Mouse (Mus musculus) forebrain, postnatal 0 days (tissue): ENCODE data around the gene Dytn. TPM values are rescaled to one million over a fixed set of nuclear protein-coding genes. Genes with fewer than 3 reads are reported as not detected.
"Not testable (repeated sequence)": the region's sequence is repeated elsewhere in the genome, so short reads cannot be mapped to it uniquely, and the experiment has no call there.

Experiments
- ATAC-seq: fragments of 200-750 bp; cut with Nextera tagmentation; 2 replicates; pipeline ENCODE4 v1.8.0; 2017; ENCODE audit warnings: mild to moderate bottlenecking, moderate library complexity
- DNase-seq: peaks from one replicate; pipeline ENCODE4 v3.0.0-alpha.2; 2015
- H3K27ac ChIP-seq: fragments of 300-500 bp; sonication (generic); 2 replicates; pipeline ENCODE4 v1.5.1; 2014; ENCODE audit warnings: low read depth, mild to moderate bottlenecking, antibody characterized with exemption, low read length, moderate library complexity, mixed read lengths
- H3K27me3 ChIP-seq: fragments of 300-500 bp; sonication (generic); 2 replicates; pipeline ENCODE4 v1.6.1; 2014; ENCODE audit warnings: mild to moderate bottlenecking, low read length, mixed read lengths; ENCODE audit not compliant: insufficient read depth
- H3K36me3 ChIP-seq: fragments of 300-500 bp; sonication (generic); 2 replicates; pipeline ENCODE4 v1.6.1; 2014; ENCODE audit warnings: mild to moderate bottlenecking, moderate library complexity; ENCODE audit not compliant: insufficient read depth
- H3K4me1 ChIP-seq: fragments of 300-500 bp; sonication (generic); 2 replicates; pipeline ENCODE4 v1.6.1; 2014; ENCODE audit warnings: antibody characterized with exemption; ENCODE audit not compliant: insufficient read depth
- H3K4me2 ChIP-seq: fragments of 300-500 bp; sonication (generic); 2 replicates; pipeline ENCODE4 v1.6.1; 2014; ENCODE audit warnings: low read depth, mild to moderate bottlenecking, moderate library complexity
- H3K4me3 ChIP-seq: fragments of 300-500 bp; sonication (generic); 2 replicates; pipeline ENCODE4 v1.5.1; 2014; ENCODE audit warnings: low read depth, low read length, mixed read lengths
- H3K9ac ChIP-seq: fragments of 300-500 bp; sonication (generic); 2 replicates; pipeline ENCODE4 v1.6.1; 2014; ENCODE audit warnings: mild to moderate bottlenecking
- H3K9me3 ChIP-seq: fragments of 300-500 bp; sonication (generic); 2 replicates; pipeline ENCODE4 v1.6.1; 2016; ENCODE audit warnings: low read length
- CTCF ChIP-seq: sonication (generic); IDR thresholded peaks from 2 replicates; pipeline ENCODE4 v1.5.1; 2016; ENCODE audit warnings: antibody characterized with exemption, control low read depth, low read depth
- WGBS: fragments of 180-500 bp; shearing (Covaris S2); extraction: QIAGEN DNeasy Blood & Tissue Kit; methylation state at CpG from one replicate; pipeline ENCODE4 v1.1.7; 2014; 5-methylcytosine and 5-hydroxymethylcytosine counted together
- polyA plus RNA-seq: library from polyadenylated mRNA; unstranded; fragments of >200 nt; fragmentation: Nextera tagmentation; extraction: Ambion mirVana; gene quantifications from 2 replicates; pipeline ENCODE4 v1.2.1, GENCODE M21; 2015
- total RNA-seq: library from RNA; depleted of rRNA; stranded (reverse); fragments of >200 nt; gene quantifications from 2 replicates; pipeline ENCODE4 v1.2.3, GENCODE M21; 2014

Dytn gene
- total and polyA plus RNA-seq, 2 experiments from 2014 or later: not detected

DNA sequence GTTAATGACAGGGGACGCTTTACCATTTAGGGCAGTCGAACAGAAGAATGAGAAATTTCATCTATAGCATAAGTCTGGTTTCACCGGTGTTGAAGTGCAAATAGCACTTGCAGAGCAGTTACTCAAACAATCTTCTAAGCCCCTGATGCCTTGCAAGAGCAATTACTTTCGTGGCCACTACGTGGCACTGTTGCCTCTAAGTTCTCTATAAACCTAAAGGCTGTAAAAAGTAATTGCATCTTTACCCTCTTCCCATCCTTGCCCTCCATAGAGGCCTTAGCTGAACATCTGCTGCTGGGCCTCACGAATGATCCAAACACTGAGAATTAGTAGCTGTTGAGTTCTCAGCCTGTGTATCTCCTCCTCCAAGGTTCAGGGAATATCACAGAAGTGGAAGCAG, 28.7 kb downstream of the Dytn start:
- ATAC-seq: peak; percentile 64; the same call in 1 of the 2 replicates

DNA sequence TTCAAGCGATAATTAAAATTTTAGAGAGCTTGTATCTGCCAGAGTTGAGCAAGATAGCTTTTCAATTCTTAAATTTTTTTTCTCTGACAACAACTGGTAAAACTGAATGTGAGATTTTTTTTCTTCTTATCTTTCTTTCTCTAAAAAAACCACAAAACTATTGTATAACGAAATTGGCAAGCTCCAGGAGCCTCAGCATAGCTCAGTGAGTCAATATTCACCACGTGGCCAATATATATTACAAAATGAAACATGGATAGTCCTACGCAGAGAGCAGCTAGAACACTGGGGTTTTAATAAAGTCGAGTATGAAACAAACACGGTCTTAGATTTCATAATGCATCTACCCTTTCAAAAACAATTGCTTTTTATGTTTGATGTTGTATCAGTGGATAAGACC, 46.8 kb downstream of the Dytn start:
- Histone ChIP-seq H3K9ac (no peak overlapping the region), H3K9me3 (no peaks in the 10 kb centered on the region), H3K27ac (no peak overlapping the region), H3K4me1 (no peaks in the 10 kb centered on the region), H3K4me3 (no peak overlapping the region), H3K27me3 (no peaks in the 10 kb centered on the region), H3K36me3 (no peaks in the 10 kb centered on the region), H3K4me2 (no peak overlapping the region)
- DNase-seq (no peak), ATAC-seq (no peak)
- WGBS: 78% methylated on average over 6 of the region's 6 CpGs
- TF ChIP-seq CTCF: no peak

More for the DNA sequence above, 28.7 kb downstream of the Dytn start:
- Histone ChIP-seq H3K9me3 (no peaks in the 10 kb centered on the region), H3K4me2 (no peak overlapping the region), H3K4me3 (no peak overlapping the region), H3K9ac (no peak overlapping the region), H3K27me3 (no peaks in the 10 kb centered on the region), H3K36me3 (no peaks in the 10 kb centered on the region), H3K27ac (no peak overlapping the region), H3K4me1 (no peaks in the 10 kb centered on the region)
- 15% methylated on average over 6 of the region's 6 CpGs for WGBS
- DNase-seq: peak; percentile 87
- TF ChIP-seq CTCF: peak; percentile 84

DNA sequence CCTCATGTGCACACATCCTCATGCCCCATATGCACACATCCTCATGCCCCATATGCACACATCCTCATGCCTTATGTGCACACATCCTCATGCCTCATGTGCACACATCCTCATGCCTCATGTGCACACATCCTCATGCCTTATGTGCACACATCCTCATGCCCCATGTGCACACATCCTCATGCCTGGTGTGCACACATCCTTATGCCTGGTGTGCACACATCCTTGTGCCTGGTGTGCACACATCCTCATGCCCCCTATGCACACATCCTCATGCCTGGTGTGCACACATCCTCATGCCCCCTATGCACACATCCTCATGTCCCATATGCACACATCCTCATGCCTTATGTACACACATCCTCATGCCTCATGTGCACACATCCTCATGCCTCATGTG, 56.3 kb downstream of the Dytn start:
- not testable (repeated sequence) for H3K4me1 ChIP-seq, H3K4me3 ChIP-seq, H3K27me3 ChIP-seq, H3K4me2 ChIP-seq, DNase-seq, ATAC-seq, H3K9me3 ChIP-seq, H3K36me3 ChIP-seq, H3K9ac ChIP-seq, H3K27ac ChIP-seq

DNA sequence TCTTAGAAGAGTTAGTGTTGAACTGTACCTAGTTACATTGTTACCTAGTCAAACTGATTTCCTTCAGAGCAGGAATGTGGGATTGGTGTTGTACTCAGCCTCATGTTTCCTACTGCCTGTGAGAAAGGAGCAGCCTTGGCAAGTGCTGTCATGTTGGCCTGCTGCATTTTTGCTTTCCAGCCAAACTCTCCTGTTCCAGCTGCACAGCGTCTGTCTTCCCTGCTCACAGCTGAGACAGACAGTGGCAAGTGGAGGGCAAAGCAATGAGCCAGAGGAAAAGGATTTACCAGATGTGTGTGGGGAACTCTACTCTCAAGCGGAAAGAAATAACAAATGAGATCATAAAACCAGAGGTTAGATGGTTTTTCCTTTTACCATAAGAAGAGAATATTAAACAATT, 58.5 kb downstream of the Dytn start:
- DNase-seq: no peak
- 59% methylated on average over 2 of the region's 2 CpGs for WGBS
- no peak for ATAC-seq

DNA sequence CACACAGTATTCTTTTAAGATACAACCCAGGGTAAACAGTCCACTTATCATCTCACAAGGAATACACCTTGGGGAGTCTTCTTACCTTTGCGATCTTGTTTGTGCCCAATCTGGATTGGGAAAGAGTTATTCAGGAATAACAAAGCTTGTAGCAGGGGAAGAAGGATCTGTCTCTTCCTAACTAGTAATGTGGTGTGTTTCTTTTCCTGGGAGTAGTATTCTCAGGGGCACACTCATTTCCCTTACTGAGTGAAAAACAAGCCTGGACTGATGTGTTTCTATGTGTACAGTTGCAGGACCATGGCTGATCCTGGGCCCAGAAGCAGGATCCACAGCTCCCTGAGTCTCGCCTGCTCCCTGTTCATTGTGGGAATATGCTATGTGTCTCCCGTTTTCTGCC, 71.1 kb downstream of the Dytn start, which contains the start of gene Gm39653:
Gm39653 (plus strand) TSS at position 301 of the 400 bp plus-strand sequence.
- no peak for TF ChIP-seq CTCF
- no peak for ATAC-seq
- no peak within 1 kb of the TSS for H3K4me3 ChIP-seq

More for the DNA sequence above, 58.5 kb downstream of the Dytn start:
- no peaks in the 10 kb centered on the region for H3K27me3 ChIP-seq
- no peak overlapping the region for H3K27ac ChIP-seq
- no peaks in the 10 kb centered on the region for H3K4me1 ChIP-seq
- H3K36me3 ChIP-seq: no peaks in the 10 kb centered on the region
- H3K4me2 ChIP-seq: no peak overlapping the region
- H3K4me3 ChIP-seq: no peak overlapping the region
- H3K9ac ChIP-seq: no peak overlapping the region
- H3K9me3 ChIP-seq: no peaks in the 10 kb centered on the region
- TF ChIP-seq CTCF: no peak

DNA sequence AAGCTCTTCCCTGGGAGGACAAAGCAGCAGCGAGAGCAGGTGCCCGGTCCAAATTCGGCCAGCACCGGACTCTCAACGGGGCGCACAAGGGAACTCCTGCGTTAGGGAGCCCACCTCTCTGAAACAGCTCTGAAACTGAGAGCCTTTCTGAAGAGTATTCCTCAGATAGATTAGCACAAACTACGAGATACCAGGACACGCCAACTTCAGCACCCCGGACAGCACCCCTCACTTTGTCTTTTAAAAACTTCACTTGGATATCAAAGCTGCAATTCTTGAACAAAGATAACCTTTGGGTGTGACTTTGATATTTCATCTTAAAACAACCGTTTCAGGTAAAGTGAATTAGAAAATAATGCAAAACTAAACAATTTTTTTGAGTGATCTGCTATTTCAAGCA, 72.1 kb downstream of the Dytn start:
- Histone ChIP-seq H3K4me1 (no peaks in the 10 kb centered on the region), H3K4me2 (peak overlapping the region; percentile 38; the same call in 1 of the 2 replicates), H3K4me3 (peak overlapping the region; percentile 9; the same call in 1 of the 2 replicates), H3K27me3 (peaks cover 7% of the 10 kb centered on the region; the same call in 1 of the 2 replicates), H3K9ac (no peak overlapping the region), H3K36me3 (no peaks in the 10 kb centered on the region), H3K27ac (no peak overlapping the region), H3K9me3 (no peaks in the 10 kb centered on the region)
- ATAC-seq (no peak), DNase-seq (no peak)
- TF ChIP-seq CTCF: no peak
- 3% methylated on average over 11 of the region's 11 CpGs for WGBS

More for the DNA sequence above, 71.1 kb downstream of the Dytn start, which contains the start of gene Gm39653:
- no peaks in the 10 kb centered on the region for H3K9me3 ChIP-seq
- H3K27ac ChIP-seq: no peak within 1 kb of the TSS
- peaks cover 7% of the 10 kb centered on the region; the same call in 1 of the 2 replicates for H3K27me3 ChIP-seq
- H3K4me1 ChIP-seq: no peaks in the 10 kb centered on the region
- no peak for DNase-seq
- 85% methylated on average over 3 of the region's 3 CpGs for whole genome bisulfite sequencing
- no peaks in the 10 kb centered on the region for H3K36me3 ChIP-seq
- no peak within 1 kb of the TSS for H3K9ac ChIP-seq
- no peak within 1 kb of the TSS for H3K4me2 ChIP-seq

DNA sequence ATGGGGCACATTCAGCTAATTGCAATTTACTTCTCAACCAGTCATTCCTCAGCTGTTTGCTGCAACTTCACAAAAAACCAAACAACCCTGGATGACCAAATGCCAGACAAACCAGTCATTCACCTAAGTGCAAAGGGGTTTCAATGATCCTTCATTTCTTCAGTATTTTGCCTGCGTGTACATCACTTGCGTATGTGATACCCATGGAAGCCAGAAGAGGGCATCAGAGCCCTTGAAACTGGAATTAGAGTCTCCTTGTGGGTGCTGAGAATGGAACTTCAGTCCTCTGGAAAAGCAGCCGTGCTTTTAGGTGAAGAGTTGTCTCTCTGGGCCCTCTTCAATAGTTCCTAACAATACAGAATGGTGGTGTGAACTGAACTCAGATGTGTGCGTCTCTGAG, 77.1 kb downstream of the Dytn start:
- no peaks in the 10 kb centered on the region for H3K9me3 ChIP-seq
- no peaks in the 10 kb centered on the region for H3K4me1 ChIP-seq
- H3K4me2 ChIP-seq: no peak overlapping the region
- H3K36me3 ChIP-seq: no peaks in the 10 kb centered on the region
- 0 out of 2 replicates have a peak, but pooled peaks cover 2% of the 10 kb centered on the region for H3K27me3 ChIP-seq
- peak; percentile 18; the same call in 1 of the 2 replicates for TF ChIP-seq CTCF
- no peak overlapping the region for H3K4me3 ChIP-seq
- ATAC-seq (no peak), DNase-seq (no peak)
- H3K9ac ChIP-seq: no peak overlapping the region
- H3K27ac ChIP-seq: no peak overlapping the region
- 90% methylated on average over 4 of the region's 4 CpGs for WGBS
